Mouse (Mus musculus): Measurements from ENCODE around the gene Myzap. TPM values are rescaled to one million over a fixed set of nuclear protein-coding genes. Genes with fewer than 3 reads are reported as not detected.

The Myzap gene
- total and polyA plus RNA-seq, 2 experiments from 2014 or later: 1.7 to 2.0 TPM

- Histone ChIP-seq H3K4me1 (ENCODE audit: insufficient read depth) (no peaks in the 10 kb centered on the region), H3K27me3 (ENCODE audit: insufficient read depth, low read length) (no peaks in the 10 kb centered on the region), H3K4me3 (ENCODE audit: low read depth, low read length) (no peak overlapping the region), H3K27ac (ENCODE audit: low read depth, low read length) (no peak overlapping the region), H3K9me3 (ENCODE audit: low read length) (no peaks in the 10 kb centered on the region), H3K4me2 (ENCODE audit: low read depth) (no peak overlapping the region), H3K36me3 (ENCODE audit: insufficient read depth) (no peaks in the 10 kb centered on the region), H3K9ac (no peak overlapping the region)
- DNase-seq (no peak), ATAC-seq (no peak)
- WGBS: 50% methylated on average over 5 of the region's 5 CpGs
- no peak for TF ChIP-seq CTCF (IDR thresholded peaks at IDR 0.05; ENCODE audit: low read depth)
Measured at GRCm38 (mm10) chr9:71568323-71568942, 23.7 kb downstream of the Myzap start.

GRCm38 (mm10) chr9:71567391-71567790 lies 24.8 kb downstream of the Myzap start:
- H3K9ac ChIP-seq: no peak overlapping the region
- ATAC-seq: no peak
- no peak for TF ChIP-seq CTCF (IDR thresholded peaks at IDR 0.05; ENCODE audit: low read depth)
- H3K27ac ChIP-seq (ENCODE audit: low read depth, low read length): no peak overlapping the region
- DNase-seq: no peak
- WGBS: 69% methylated on average over 3 of the region's 3 CpGs
- no peaks in the 10 kb centered on the region for H3K9me3 ChIP-seq (ENCODE audit: low read length)
- no peaks in the 10 kb centered on the region for H3K27me3 ChIP-seq (ENCODE audit: insufficient read depth, low read length)
- H3K4me2 ChIP-seq (ENCODE audit: low read depth): no peak overlapping the region
- no peak overlapping the region for H3K4me3 ChIP-seq (ENCODE audit: low read depth, low read length)
- H3K36me3 ChIP-seq (ENCODE audit: insufficient read depth): no peaks in the 10 kb centered on the region
- no peaks in the 10 kb centered on the region for H3K4me1 ChIP-seq (ENCODE audit: insufficient read depth)

- no peak for TF ChIP-seq CTCF (IDR thresholded peaks at IDR 0.05; ENCODE audit: low read depth)
- no peaks in the 10 kb centered on the region for H3K27me3 ChIP-seq (ENCODE audit: insufficient read depth, low read length)
- no peak overlapping the region for H3K4me3 ChIP-seq (ENCODE audit: low read depth, low read length)
- DNase-seq: no peak
- no peak overlapping the region for H3K9ac ChIP-seq
- H3K4me1 ChIP-seq (ENCODE audit: insufficient read depth): no peaks in the 10 kb centered on the region
- no peak overlapping the region for H3K27ac ChIP-seq (ENCODE audit: low read depth, low read length)
- 51% methylated on average over 4 of the region's 4 CpGs for WGBS
- no peaks in the 10 kb centered on the region for H3K36me3 ChIP-seq (ENCODE audit: insufficient read depth)
- no peak overlapping the region for H3K4me2 ChIP-seq (ENCODE audit: low read depth)
- no peak for ATAC-seq
- H3K9me3 ChIP-seq (ENCODE audit: low read length): no peaks in the 10 kb centered on the region
Measured at GRCm38 (mm10) chr9:71566763-71567162, 25.4 kb downstream of the Myzap start.

GRCm38 (mm10) chr9:71557737-71558136 lies 34.4 kb downstream of the Myzap start:
- Histone ChIP-seq H3K4me3 (ENCODE audit: low read depth, low read length) (no peak overlapping the region), H3K9me3 (ENCODE audit: low read length) (no peaks in the 10 kb centered on the region), H3K27me3 (ENCODE audit: insufficient read depth, low read length) (no peaks in the 10 kb centered on the region), H3K4me2 (ENCODE audit: low read depth) (no peak overlapping the region), H3K9ac (no peak overlapping the region), H3K27ac (ENCODE audit: low read depth, low read length) (no peak overlapping the region), H3K36me3 (ENCODE audit: insufficient read depth) (no peaks in the 10 kb centered on the region), H3K4me1 (ENCODE audit: insufficient read depth) (no peaks in the 10 kb centered on the region)
- TF ChIP-seq CTCF (IDR thresholded peaks at IDR 0.05; ENCODE audit: low read depth): no peak
- 8% methylated on average over 2 of the region's 2 CpGs for WGBS
- ATAC-seq: peak; percentile 48
- peak; percentile 60 for DNase-seq

- Histone ChIP-seq H3K4me1 (ENCODE audit: insufficient read depth) (no peaks in the 10 kb centered on the region), H3K9ac (no peak overlapping the region), H3K27me3 (ENCODE audit: insufficient read depth, low read length) (no peaks in the 10 kb centered on the region), H3K9me3 (ENCODE audit: low read length) (no peaks in the 10 kb centered on the region), H3K27ac (ENCODE audit: low read depth, low read length) (no peak overlapping the region), H3K4me3 (ENCODE audit: low read depth, low read length) (no peak overlapping the region), H3K36me3 (ENCODE audit: insufficient read depth) (no peaks in the 10 kb centered on the region), H3K4me2 (ENCODE audit: low read depth) (no peak overlapping the region)
- TF ChIP-seq CTCF (IDR thresholded peaks at IDR 0.05; ENCODE audit: low read depth): no peak
- DNase-seq (no peak), ATAC-seq (no peak)
- WGBS: 98% methylated on average over 3 of the region's 3 CpGs
Measured at GRCm38 (mm10) chr9:71554001-71554400, 38.2 kb downstream of the Myzap start.

- DNase-seq (no peak), ATAC-seq (no peak)
- TF ChIP-seq CTCF (IDR thresholded peaks at IDR 0.05; ENCODE audit: low read depth): no peak
- Histone ChIP-seq H3K9ac (no peak overlapping the region), H3K4me3 (ENCODE audit: low read depth, low read length) (no peak overlapping the region), H3K9me3 (ENCODE audit: low read length) (no peaks in the 10 kb centered on the region), H3K27ac (ENCODE audit: low read depth, low read length) (no peak overlapping the region), H3K4me2 (ENCODE audit: low read depth) (no peak overlapping the region), H3K4me1 (ENCODE audit: insufficient read depth) (no peaks in the 10 kb centered on the region), H3K27me3 (ENCODE audit: insufficient read depth, low read length) (no peaks in the 10 kb centered on the region), H3K36me3 (ENCODE audit: insufficient read depth) (no peaks in the 10 kb centered on the region)
- 93% methylated on average over 8 of the region's 8 CpGs for WGBS
Measured at GRCm38 (mm10) chr9:71550176-71550575, 42.0 kb downstream of the Myzap start.

- Histone ChIP-seq H3K27me3 (ENCODE audit: insufficient read depth, low read length) (no peaks in the 10 kb centered on the region), H3K9me3 (ENCODE audit: low read length) (no peaks in the 10 kb centered on the region), H3K4me1 (ENCODE audit: insufficient read depth) (no peaks in the 10 kb centered on the region), H3K9ac (no peak overlapping the region), H3K4me2 (ENCODE audit: low read depth) (no peak overlapping the region), H3K4me3 (ENCODE audit: low read depth, low read length) (no peak overlapping the region), H3K36me3 (ENCODE audit: insufficient read depth) (no peaks in the 10 kb centered on the region), H3K27ac (ENCODE audit: low read depth, low read length) (no peak overlapping the region)
- 77% methylated on average over 10 of the region's 10 CpGs for WGBS
- ATAC-seq: no peak
- DNase-seq: no peak
- no peak for TF ChIP-seq CTCF (IDR thresholded peaks at IDR 0.05; ENCODE audit: low read depth)
Measured at GRCm38 (mm10) chr9:71547704-71548275, 44.4 kb downstream of the Myzap start.

Data from forebrain, postnatal 0 days (tissue).